Comparison of ENCODE assay signal across 12 mouse cellular contexts in the genomic region with DNA sequence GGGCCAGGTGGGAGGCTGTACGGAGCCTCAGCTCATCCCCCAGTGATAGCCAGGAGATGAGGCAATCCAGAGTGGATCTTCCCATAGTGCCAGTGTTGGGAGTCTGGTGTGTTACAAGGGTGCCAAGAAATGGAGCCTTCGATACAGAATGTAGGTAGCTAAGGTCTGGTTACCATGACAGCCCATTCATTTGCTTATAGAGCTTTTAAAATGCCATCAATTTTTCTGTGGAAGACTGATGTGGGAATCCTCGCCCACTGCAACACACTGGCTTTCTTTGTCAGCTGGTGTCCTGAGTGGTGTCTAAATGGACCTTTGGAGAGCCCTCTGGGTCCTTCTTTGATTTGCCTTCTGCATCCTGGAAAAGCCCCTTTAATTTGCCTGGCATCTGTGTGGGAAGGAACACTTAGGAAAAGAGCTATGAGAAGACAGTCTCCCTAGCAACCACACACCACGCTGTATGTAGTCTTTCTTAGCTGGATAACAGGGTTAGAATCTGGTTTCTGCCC. TPM values are rescaled to one million over a fixed set of nuclear protein-coding genes. Genes with fewer than 3 reads are reported as not detected.
A peak's percentile ranks its signal among the peaks of the same experiment; 100 is the strongest.
DNase-seq lines count a peak whose midpoint lies in the region; ATAC-seq lines count a peak whose summit lies in the region.
"Had no signal": no experiment of that assay in that cellular context is flagged by ENCODE, and none has a peak within 500 bp of the region (broad histone marks: within the 10 kb centered on the region; RNA-seq: fewer than 3 reads in every experiment).

No protein-coding gene starts in this region.

- H3K4me2 ChIP-seq in forebrain, embryonic 15.5 days (replicated peaks): no peak overlapping the region
- H3K4me2 ChIP-seq in forebrain, embryonic 12.5 days: no peak overlapping the region
- no peak overlapping the region for H3K4me2 ChIP-seq in neural tube, embryonic 14.5 days (ENCODE audit: low read depth, low read length)
- H3K4me2 ChIP-seq: embryonic facial prominence, embryonic 12.5 days; heart, embryonic 15.5 days; liver, embryonic 11.5 days had no signal

- peak; percentile 73 for ATAC-seq in forebrain, embryonic 15.5 days (replicated peaks)
- ATAC-seq in forebrain, embryonic 12.5 days (ENCODE audit: low FRiP score): no peak
- ATAC-seq in frontal cortex, adult (ENCODE audit: low TSS enrichment): peak; percentile 91
- peak; percentile 84 for ATAC-seq in neural tube, embryonic 14.5 days (ENCODE audit: low read depth)

- H3K9me3 ChIP-seq in forebrain, embryonic 15.5 days: no peaks in the 10 kb centered on the region
- no peaks in the 10 kb centered on the region for H3K9me3 ChIP-seq in forebrain, embryonic 12.5 days
- H3K9me3 ChIP-seq in neural tube, embryonic 14.5 days (ENCODE audit: control insufficient read depth, low read length): no peaks in the 10 kb centered on the region
- H3K9me3 ChIP-seq: embryonic facial prominence, embryonic 12.5 days; heart, embryonic 15.5 days had no signal

- no peak overlapping the region for H3K9ac ChIP-seq in forebrain, embryonic 15.5 days (replicated peaks)
- H3K9ac ChIP-seq in forebrain, embryonic 12.5 days: no peak overlapping the region
- no peak overlapping the region for H3K9ac ChIP-seq in neural tube, embryonic 14.5 days (replicated peaks; ENCODE audit: low read depth, low read length)
- H3K9ac ChIP-seq: embryonic facial prominence, embryonic 12.5 days; heart, embryonic 15.5 days had no signal

- no peaks in the 10 kb centered on the region for H3K27me3 ChIP-seq in forebrain, embryonic 15.5 days
- H3K27me3 ChIP-seq in forebrain, embryonic 12.5 days: no peaks in the 10 kb centered on the region
- no peaks in the 10 kb centered on the region for H3K27me3 ChIP-seq in neural tube, embryonic 14.5 days (ENCODE audit: control insufficient read depth, insufficient read depth, low read length)
- H3K27me3 ChIP-seq: embryonic facial prominence, embryonic 12.5 days; heart, embryonic 15.5 days had no signal

- WGBS in forebrain, embryonic 15.5 days: 60% methylated on average over 4 of the region's 4 CpGs
- 78% methylated on average over 4 of the region's 4 CpGs for WGBS in forebrain, embryonic 12.5 days
- 43% methylated on average over 4 of the region's 4 CpGs for WGBS in neural tube, embryonic 14.5 days

- H3K4me1 ChIP-seq in forebrain, embryonic 15.5 days: no peaks in the 10 kb centered on the region
- no peaks in the 10 kb centered on the region for H3K4me1 ChIP-seq in forebrain, embryonic 12.5 days
- H3K4me1 ChIP-seq in neural tube, embryonic 14.5 days (ENCODE audit: control insufficient read depth, insufficient read depth, low read length): no peaks in the 10 kb centered on the region
- H3K4me1 ChIP-seq: embryonic facial prominence, embryonic 12.5 days; heart, embryonic 15.5 days had no signal

- peak overlapping the region; percentile 55; the same call in 1 of the 2 replicates for H3K27ac ChIP-seq in forebrain, embryonic 15.5 days (replicated peaks)
- no peak overlapping the region for H3K27ac ChIP-seq in forebrain, embryonic 12.5 days
- no peak overlapping the region for H3K27ac ChIP-seq in neural tube, embryonic 14.5 days (ENCODE audit: low read depth, low read length)
- H3K27ac ChIP-seq: embryonic facial prominence, embryonic 12.5 days; heart, embryonic 15.5 days had no signal

- H3K36me3 ChIP-seq in forebrain, embryonic 15.5 days: no peaks in the 10 kb centered on the region
- H3K36me3 ChIP-seq in forebrain, embryonic 12.5 days (replicated peaks): no peaks in the 10 kb centered on the region; the same call in 1 of the 2 replicates
- H3K36me3 ChIP-seq in neural tube, embryonic 14.5 days (ENCODE audit: control insufficient read depth, insufficient read depth, low read length): no peaks in the 10 kb centered on the region
- H3K36me3 ChIP-seq: embryonic facial prominence, embryonic 12.5 days had no signal

- no peak overlapping the region for H3K4me3 ChIP-seq in forebrain, embryonic 15.5 days
- H3K4me3 ChIP-seq in forebrain, embryonic 12.5 days (replicated peaks): no peak overlapping the region
- H3K4me3 ChIP-seq in neural tube, embryonic 14.5 days (ENCODE audit: low read depth, low read length): no peak overlapping the region
- H3K4me3 ChIP-seq: embryonic facial prominence, embryonic 12.5 days; heart, embryonic 15.5 days had no signal

- peak; percentile 24 to 31 for DNase-seq in layer of hippocampus, postnatal 10 days (ENCODE audit: low spot score in 2 of 2)
- DNase-seq in spleen, adult 12 weeks (ENCODE audit: low spot score): no peak
- DNase-seq in gastrocnemius, adult 8-10 months (ENCODE audit: low spot score in 2 of 2): no peak
- DNase-seq in spleen, postnatal 10 days (ENCODE audit: low spot score in 2 of 2): no peak
- DNase-seq: lung, postnatal 36 days had no signal

RNA-seq across cellular contexts. Expression of gene Cdc42ep3, which starts 28.0 kb away (rescaled TPM):
- 39.4 and 48.5 TPM in 2 replicates for polyA plus RNA-seq in forebrain, embryonic 15.5 days (2015; fragmentation: Nextera tagmentation; extraction: Ambion mirVana)
- 27.2 and 33.1 TPM in 2 replicates for polyA plus RNA-seq in forebrain, embryonic 12.5 days (2016; fragmentation: Nextera tagmentation; extraction: Ambion mirVana)
- 10 to 100 TPM; 13.7 to 16.4 TPM for total RNA-seq in layer of hippocampus, postnatal 10 days (2021)
- 58.4 and 59.3 TPM in 2 replicates for polyA plus RNA-seq in neural tube, embryonic 14.5 days (2014; fragmentation: Nextera tagmentation; extraction: Ambion mirVana)
- total RNA-seq in gastrocnemius, adult 8-10 months (2022): 10 to 100 TPM; 29.2 to 34.8 (median 34.1) TPM

Comparison
In these comparisons a context has a peak if more than half of its experiments do, and no peak if none do; other contexts are left out.
1. DNase-seq: peak in layer of hippocampus, postnatal 10 days (2 of 2); none in spleen, adult 12 weeks (single experiment), gastrocnemius, adult 8-10 months (0 of 2) and spleen, postnatal 10 days (0 of 2).